Mouse (Mus musculus) thymus, postnatal 36 days (tissue): ENCODE results near the gene Lsm2.
"Not testable (repeated sequence)": the region's sequence is repeated elsewhere in the genome, so short reads cannot be mapped to it uniquely, and the experiment has no call there.

Experiments used
- DNase-seq, 2 experiments: peaks; one replicate each; pipeline ENCODE4 v3.0.0; 2022; ENCODE audit warnings: mixed read lengths in 2 of 2

Gene Lsm2

GRCm38 (mm10) chr17:34995192-34995591 is 13.5 kb downstream of the Lsm2 start:
- DNase-seq = not testable (repeated sequence)

GRCm38 (mm10) chr17:34995927-34996326 is 14.3 kb downstream of the Lsm2 start:
- not testable (repeated sequence) for DNase-seq

- DNase-seq = no peak
Observed at GRCm38 (mm10) chr17:34996411-34997141, 14.9 kb downstream of the Lsm2 start.

GRCm38 (mm10) chr17:34997142-34997483 is 15.5 kb downstream of the Lsm2 start:
- no peak for DNase-seq

GRCm38 (mm10) chr17:34998526-34999430 is 17.1 kb downstream of the Lsm2 start:
- DNase-seq = no peak

GRCm38 (mm10) chr17:34999871-35000716 is 18.4 kb downstream of the Lsm2 start:
- peak; percentile 28 to 59 for DNase-seq

GRCm38 (mm10) chr17:35000717-35001451 is 19.2 kb downstream of the Lsm2 start, which contains the start of gene Vars:
Gene Vars, plus strand, starts transcription at chr17:35000987.
- DNase-seq = peak; percentile 77 to 82

GRCm38 (mm10) chr17:35001452-35002152 is 19.9 kb downstream of the Lsm2 start:
- DNase-seq = no peak

GRCm38 (mm10) chr17:35002153-35002865 is 20.6 kb downstream of the Lsm2 start:
- no peak for DNase-seq

- DNase-seq = no peak
Observed at GRCm38 (mm10) chr17:35003022-35003838, 21.6 kb downstream of the Lsm2 start.

GRCm38 (mm10) chr17:35004075-35004717 is 22.5 kb downstream of the Lsm2 start:
- DNase-seq = no peak

GRCm38 (mm10) chr17:35005158-35005557 is 23.5 kb downstream of the Lsm2 start:
- no peak for DNase-seq

- not testable (repeated sequence) for DNase-seq
Observed at GRCm38 (mm10) chr17:35005902-35006301, 24.2 kb downstream of the Lsm2 start.

GRCm38 (mm10) chr17:35007387-35007991 is 25.8 kb downstream of the Lsm2 start:
- DNase-seq = no peak

GRCm38 (mm10) chr17:35009586-35009985 is 27.9 kb downstream of the Lsm2 start:
- DNase-seq = no peak

GRCm38 (mm10) chr17:35011440-35011839 is 29.8 kb downstream of the Lsm2 start:
- DNase-seq = no peak

GRCm38 (mm10) chr17:35012430-35012829 is 30.8 kb downstream of the Lsm2 start:
- DNase-seq = no peak

- no peak for DNase-seq
Observed at GRCm38 (mm10) chr17:35013221-35013620, 31.6 kb downstream of the Lsm2 start.

- no peak for DNase-seq
Observed at GRCm38 (mm10) chr17:35015296-35015695, 33.6 kb downstream of the Lsm2 start.
